9 mouse cellular contexts compared by ENCODE assay signal in genomic region chr7:142060185-142060930, GRCm38 (mm10). TPM values are rescaled to one million over a fixed set of nuclear protein-coding genes. Genes with fewer than 3 reads are reported as not detected.
DNase-seq lines count a peak whose midpoint lies in the region; ATAC-seq lines count a peak whose summit lies in the region.
"Had no signal": no experiment of that assay in that cellular context is flagged by ENCODE, and none has a peak within 500 bp of the region (broad histone marks: within the 10 kb centered on the region; RNA-seq: fewer than 3 reads in every experiment).

No protein-coding gene starts in this region.

- under 1% methylated on average over 66 of the region's 66 CpGs for WGBS in hindbrain, embryonic 16.5 days

- H3K27me3 ChIP-seq in hindbrain, embryonic 16.5 days (replicated peaks; ENCODE audit: control insufficient read depth, insufficient read depth, low read length) = no peaks in the 10 kb centered on the region; the same call in 1 of the 2 replicates

- H3K4me3 ChIP-seq in hindbrain, embryonic 16.5 days (ENCODE audit: low read length) = peak overlapping the region; percentile 95

- ATAC-seq in hindbrain, embryonic 16.5 days = peak; percentile 39; the same call in 1 of the 2 replicates
- ATAC-seq in megakaryocyte-erythroid progenitor cell, adult 5-6 weeks (replicated peaks; ENCODE audit: low FRiP score, low TSS enrichment, poor library complexity, severe bottlenecking) = peak; percentile 11; the same call in 1 of the 2 replicates

- H3K4me1 ChIP-seq in hindbrain, embryonic 16.5 days (ENCODE audit: control insufficient read depth, insufficient read depth, low read depth, low read length) = peaks cover 13% of the 10 kb centered on the region

- no peaks in the 10 kb centered on the region for H3K9me3 ChIP-seq in hindbrain, embryonic 16.5 days (ENCODE audit: control insufficient read depth, low read length)

- peak; percentile 93 for DNase-seq in heart, adult 11 months
- no peak for DNase-seq in heart, adult 18-20 months
- peak; percentile 29 for DNase-seq in CD4-positive helper T cell, adult 2 months (ENCODE audit: low read depth, low spot score)
- DNase-seq in c-Kit-positive CD71-positive TER-119-negative erythroid progenitor cells, embryonic 14.5 days (ENCODE audit: low read depth) = peak; percentile 33
- DNase-seq in thymus, postnatal 14 days = peak; percentile 52
- DNase-seq in layer of hippocampus, adult 9-11 months = no peak

- no peaks in the 10 kb centered on the region for H3K36me3 ChIP-seq in hindbrain, embryonic 16.5 days (ENCODE audit: control insufficient read depth, insufficient read depth, low read length)

- H3K4me2 ChIP-seq in hindbrain, embryonic 16.5 days (ENCODE audit: low read length) = peak overlapping the region; percentile 89

- peak overlapping the region; percentile 75 for H3K27ac ChIP-seq in hindbrain, embryonic 16.5 days (ENCODE audit: low read depth, low read length)

- H3K9ac ChIP-seq in hindbrain, embryonic 16.5 days (ENCODE audit: low read depth, low read length) = peak overlapping the region; percentile 90

RNA-seq across cellular contexts. Expression of gene Mob2, which starts 0.5 kb away (rescaled TPM):
- total RNA-seq in heart, adult 18-20 months (2021) = 10 to 100 TPM; 45.7 to 51.1 TPM
- 52.7 and 55.9 TPM in 2 replicates for polyA plus RNA-seq in hindbrain, embryonic 16.5 days (2015; fragmentation: Nextera tagmentation; extraction: Ambion mirVana)
- 39.5 and 41.5 TPM in 2 replicates for total RNA-seq in megakaryocyte-erythroid progenitor cell, adult 5-6 weeks (2014; fragmentation: Nextera tagmentation)
- 36.2 and 37.3 TPM in 2 replicates for total RNA-seq in megakaryocyte-erythroid progenitor cell, adult 5-6 weeks (2017)

RNA-seq across cellular contexts. Expression of gene Dusp8, which starts 35.3 kb away (rescaled TPM):
- 10 to 100 TPM; 30.7 to 36.6 TPM for total RNA-seq in heart, adult 18-20 months (2021)
- polyA plus RNA-seq in hindbrain, embryonic 16.5 days (2015; fragmentation: Nextera tagmentation; extraction: Ambion mirVana) = 109 and 117 TPM in 2 replicates
- total RNA-seq in megakaryocyte-erythroid progenitor cell, adult 5-6 weeks (2014; fragmentation: Nextera tagmentation) = 0.25 TPM in 1 of 2 replicates, not detected in the other
- 0.04 and 1.1 TPM in 2 replicates for total RNA-seq in megakaryocyte-erythroid progenitor cell, adult 5-6 weeks (2017)
- total RNA-seq: neutrophil, adult 5-6 weeks had no signal

Comparison
In these comparisons a context has a peak if more than half of its experiments do, and no peak if none do; other contexts are left out.
1. DNase-seq: peak in heart, adult 11 months (single experiment), CD4-positive helper T cell, adult 2 months (single experiment), c-Kit-positive CD71-positive TER-119-negative erythroid progenitor cells, embryonic 14.5 days (single experiment) and thymus, postnatal 14 days (single experiment); none in heart, adult 18-20 months (0 of 2) and layer of hippocampus, adult 9-11 months (single experiment).
2. RNA of gene Dusp8, which starts 35.3 kb away (total RNA-seq): 30.7 to 36.6 TPM in heart, adult 18-20 months; 0.04 to 1.1 TPM in megakaryocyte-erythroid progenitor cell, adult 5-6 weeks; every median in the first group is over 10 times any median in the second.